Mouse (Mus musculus): ENCODE measurements at regions not wholly inside any gene's neighbourhood (a gene's known extent, or its start where the extent isn't known, plus 50 kb on each side); places are given as distances from the start of the nearest gene placed in this dataset.

- TF ChIP-seq POLR2AphosphoS5 (IDR thresholded peaks at IDR 0.05; ENCODE audit: insufficient replicate concordance, low read depth, low read length) (no peak), CTCF (IDR thresholded peaks at IDR 0.05; ENCODE audit: low read depth, low read length) (no peak), GATA1 (IDR thresholded peaks at IDR 0.05; ENCODE audit: borderline replicate concordance, low read length) (no peak)
These were observed 79.3 kb upstream of the Rapgef5 start for GRCm38 (mm10) chr12:117437011-117437410.
